In the genomic region with DNA sequence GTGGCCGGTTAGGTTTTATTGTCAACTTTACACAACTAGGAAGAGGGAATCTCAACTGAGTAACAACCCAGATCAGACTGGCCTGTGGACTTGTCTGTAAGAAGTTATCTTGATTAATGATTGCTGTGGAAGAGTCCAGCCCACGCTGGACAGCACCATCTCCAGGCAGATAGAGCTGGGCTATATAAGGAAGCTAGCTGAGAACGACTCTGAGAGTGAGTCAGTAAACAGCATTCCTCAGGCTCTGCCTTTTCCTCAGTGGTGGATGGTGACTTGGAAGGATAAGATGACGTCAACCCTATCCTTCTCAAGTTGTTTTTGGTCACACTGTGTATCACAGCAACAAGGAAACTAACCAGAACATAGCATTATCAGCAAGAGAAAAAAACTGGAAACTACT, we compare ENCODE assay signal across 34 mouse cellular contexts. TPM values are rescaled to one million over a fixed set of nuclear protein-coding genes. Genes with fewer than 3 reads are reported as not detected.
DNase-seq lines count a peak whose midpoint lies in the region; ATAC-seq and TF ChIP-seq lines count a peak whose summit lies in the region.
"Had no signal": no experiment of that assay in that cellular context is flagged by ENCODE, and none has a peak within 500 bp of the region (broad histone marks: within the 10 kb centered on the region; RNA-seq: fewer than 3 reads in every experiment).

No protein-coding gene starts in this region.

- H3K4me1 ChIP-seq in intestine, embryonic 16.5 days (ENCODE audit: control insufficient read depth, insufficient read depth, low read length) = peaks cover 10% of the 10 kb centered on the region; the same call in 1 of the 2 replicates
- H3K4me1 ChIP-seq in intestine, embryonic 15.5 days (replicated peaks) = peaks cover 12% of the 10 kb centered on the region; the same call in 1 of the 2 replicates
- peaks cover 13% of the 10 kb centered on the region for H3K4me1 ChIP-seq in stomach, embryonic 16.5 days (ENCODE audit: control insufficient read depth, insufficient read depth, low read length)
- H3K4me1 ChIP-seq: forebrain, embryonic 10.5 days; limb, embryonic 12.5 days; liver, embryonic 15.5 days had no signal

- no peak overlapping the region for H3K27ac ChIP-seq in intestine, embryonic 16.5 days (ENCODE audit: low read length)
- H3K27ac ChIP-seq in intestine, embryonic 15.5 days = no peak overlapping the region
- H3K27ac ChIP-seq in stomach, embryonic 16.5 days (ENCODE audit: low read length) = no peak overlapping the region
- H3K27ac ChIP-seq: embryonic facial prominence, embryonic 12.5 days; forebrain, embryonic 10.5 days; forebrain, embryonic 15.5 days; heart, adult 2 months; heart, embryonic 15.5 days; hindbrain, embryonic 12.5 days; hindbrain, postnatal 0 days; limb, embryonic 12.5 days; liver, embryonic 15.5 days; macrophage; midbrain, embryonic 13.5 days; neural tube, embryonic 15.5 days; stomach, embryonic 15.5 days had no signal

- TF ChIP-seq CTCF in Patski (IDR thresholded peaks at IDR 0.05) = no peak

- no peaks in the 10 kb centered on the region for H3K9me3 ChIP-seq in intestine, embryonic 16.5 days (ENCODE audit: control insufficient read depth, low read length)
- no peaks in the 10 kb centered on the region for H3K9me3 ChIP-seq in intestine, embryonic 15.5 days
- no peaks in the 10 kb centered on the region for H3K9me3 ChIP-seq in stomach, embryonic 16.5 days (replicated peaks; ENCODE audit: control insufficient read depth, low read length)
- H3K9me3 ChIP-seq: embryonic facial prominence, embryonic 12.5 days; forebrain, embryonic 10.5 days; forebrain, embryonic 15.5 days; heart, embryonic 15.5 days; hindbrain, embryonic 12.5 days; limb, embryonic 12.5 days; liver, embryonic 15.5 days; midbrain, embryonic 13.5 days; neural tube, embryonic 15.5 days; stomach, embryonic 15.5 days had no signal

- no peaks in the 10 kb centered on the region for H3K27me3 ChIP-seq in intestine, embryonic 16.5 days (replicated peaks; ENCODE audit: control insufficient read depth, insufficient read depth, low read length)
- 0 out of 2 replicates have a peak, but pooled peaks cover 4% of the 10 kb centered on the region for H3K27me3 ChIP-seq in intestine, embryonic 15.5 days (replicated peaks)
- H3K27me3 ChIP-seq in Patski = no peaks in the 10 kb centered on the region
- H3K27me3 ChIP-seq in stomach, embryonic 16.5 days (ENCODE audit: control insufficient read depth, insufficient read depth, low read length) = no peaks in the 10 kb centered on the region
- H3K27me3 ChIP-seq: embryonic facial prominence, embryonic 12.5 days; forebrain, embryonic 15.5 days; heart, embryonic 15.5 days; hindbrain, embryonic 12.5 days; limb, embryonic 12.5 days; liver, embryonic 15.5 days; midbrain, embryonic 13.5 days; stomach, embryonic 15.5 days had no signal

- H3K36me3 ChIP-seq in intestine, embryonic 16.5 days (ENCODE audit: control insufficient read depth, insufficient read depth, low read length) = no peaks in the 10 kb centered on the region
- H3K36me3 ChIP-seq in intestine, embryonic 15.5 days = no peaks in the 10 kb centered on the region
- no peaks in the 10 kb centered on the region for H3K36me3 ChIP-seq in stomach, embryonic 16.5 days (ENCODE audit: control insufficient read depth, insufficient read depth, low read length)
- H3K36me3 ChIP-seq: embryonic facial prominence, embryonic 12.5 days; forebrain, embryonic 10.5 days; forebrain, embryonic 15.5 days; heart, embryonic 15.5 days; hindbrain, embryonic 12.5 days; liver, embryonic 15.5 days; midbrain, embryonic 13.5 days; stomach, embryonic 15.5 days had no signal

- ATAC-seq in intestine, embryonic 16.5 days = peak; percentile 59; the same call in 1 of the 2 replicates
- no peak for ATAC-seq in intestine, embryonic 15.5 days
- ATAC-seq in Patski = peak; percentile 89
- ATAC-seq in stomach, embryonic 16.5 days (ENCODE audit: insufficient read depth, low FRiP score) = peak; percentile 61; the same call in 1 of the 2 replicates
- ATAC-seq: forebrain, embryonic 15.5 days; hindbrain, postnatal 0 days; midbrain, embryonic 13.5 days had no signal

- no peak overlapping the region for H3K4me2 ChIP-seq in intestine, embryonic 16.5 days (ENCODE audit: low read depth, low read length)
- H3K4me2 ChIP-seq in intestine, embryonic 15.5 days (replicated peaks) = no peak overlapping the region
- H3K4me2 ChIP-seq in stomach, embryonic 16.5 days (ENCODE audit: low read depth, low read length) = no peak overlapping the region
- H3K4me2 ChIP-seq: embryonic facial prominence, embryonic 12.5 days; forebrain, embryonic 15.5 days; heart, embryonic 15.5 days; hindbrain, embryonic 12.5 days; limb, embryonic 12.5 days; liver, embryonic 15.5 days; midbrain, embryonic 13.5 days; neural tube, embryonic 15.5 days; stomach, embryonic 15.5 days had no signal

- H3K4me3 ChIP-seq in intestine, embryonic 16.5 days (ENCODE audit: low read length) = no peak overlapping the region
- no peak overlapping the region for H3K4me3 ChIP-seq in intestine, embryonic 15.5 days (replicated peaks)
- H3K4me3 ChIP-seq in stomach, embryonic 16.5 days (replicated peaks; ENCODE audit: low read length) = no peak overlapping the region
- H3K4me3 ChIP-seq: embryonic facial prominence, embryonic 12.5 days; forebrain, embryonic 10.5 days; forebrain, embryonic 15.5 days; heart, adult 2 months; heart, embryonic 15.5 days; hindbrain, embryonic 12.5 days; limb, embryonic 12.5 days; liver, embryonic 15.5 days; midbrain, embryonic 13.5 days; neural tube, embryonic 15.5 days; stomach, embryonic 15.5 days had no signal

- 32% methylated on average over 4 of the region's 4 CpGs for WGBS in intestine, embryonic 16.5 days
- 29% methylated on average over 4 of the region's 4 CpGs for WGBS in intestine, embryonic 15.5 days
- WGBS in stomach, embryonic 16.5 days = 36% methylated on average over 4 of the region's 4 CpGs

- CTCF ChIA-PET in Patski (lab: Charles Lee) = interaction anchor here (1.1 to 2.4 kb wide), 8 partner anchors 8 to 70 kb away, joined by 3 to 8 read pairs (median 4); a partner anchor contains a TSS

- in situ Hi-C loops in Patski (cut with MboI; ENCODE audit: low pct_unique_long_range_greater_than_20kb) = no loop called here

- POLR2A ChIA-PET in Patski (lab: Charles Lee) = no interaction called here

- peak; percentile 26 for DNase-seq in kidney, postnatal 14 days
- no peak for DNase-seq in kidney, postnatal 25 days
- DNase-seq in Patski (ENCODE audit: low read depth, low spot score) = no peak
- DNase-seq in adrenal gland, postnatal 25 days = no peak
- DNase-seq: adrenal gland, postnatal 10 days; B cell, adult 2 months; cerebellum, adult 11-12 months; cerebellum, adult 9-11 months; embryo, embryonic 11 days; heart, adult 2 months; heart, postnatal 36 days; kidney, adult 11 months; layer of hippocampus, adult 9-11 months; retina, postnatal 1 day; right cerebral cortex, postnatal 14 days; thymus, adult 18-20 months; thymus, postnatal 25 days had no signal

- no peak overlapping the region for H3K9ac ChIP-seq in intestine, embryonic 16.5 days (ENCODE audit: low read depth, low read length)
- no peak overlapping the region for H3K9ac ChIP-seq in intestine, embryonic 15.5 days
- no peak overlapping the region for H3K9ac ChIP-seq in stomach, embryonic 16.5 days (ENCODE audit: low read length)
- H3K9ac ChIP-seq: embryonic facial prominence, embryonic 12.5 days; forebrain, embryonic 15.5 days; heart, embryonic 15.5 days; hindbrain, embryonic 12.5 days; limb, embryonic 12.5 days; liver, embryonic 15.5 days; midbrain, embryonic 13.5 days; neural tube, embryonic 15.5 days; stomach, embryonic 15.5 days had no signal

RNA-seq across cellular contexts. Expression of a gene that starts 29.2 kb away (rescaled TPM):
- polyA plus RNA-seq in intestine, embryonic 16.5 days (2015; fragmentation: Nextera tagmentation; extraction: Ambion mirVana) = 0.97 and 1.1 TPM in 2 replicates
- polyA plus RNA-seq in intestine, embryonic 15.5 days (2015; fragmentation: Nextera tagmentation; extraction: Ambion mirVana) = 1.0 and 2.6 TPM in 2 replicates
- polyA plus RNA-seq in Patski (2021) = 25.5 TPM
- polyA plus RNA-seq in stomach, embryonic 16.5 days (2015; fragmentation: Nextera tagmentation; extraction: Ambion mirVana) = 2.1 and 2.2 TPM in 2 replicates
- total RNA-seq in adrenal gland, postnatal 25 days (2021) = 2.1 and 2.7 TPM in 2 replicates
- total RNA-seq: liver, adult 2 months; megakaryocyte-erythroid progenitor cell, adult 5-6 weeks had no signal

RNA-seq across cellular contexts. Expression of a gene that starts 29.3 kb away (rescaled TPM):
- polyA plus RNA-seq in intestine, embryonic 16.5 days (2015; fragmentation: Nextera tagmentation; extraction: Ambion mirVana) = 0.05 TPM in 1 of 2 replicates, not detected in the other
- polyA plus RNA-seq in intestine, embryonic 15.5 days (2015; fragmentation: Nextera tagmentation; extraction: Ambion mirVana) = 0.11 and 0.23 TPM in 2 replicates
- not detected for polyA plus RNA-seq in Patski (2021)
- polyA plus RNA-seq in stomach, embryonic 16.5 days (2015; fragmentation: Nextera tagmentation; extraction: Ambion mirVana) = 0.14 TPM in 1 of 2 replicates, not detected in the other
- total RNA-seq in adrenal gland, postnatal 25 days (2021) = 7.6 and 8.3 TPM in 2 replicates
- total RNA-seq: liver, adult 2 months; megakaryocyte-erythroid progenitor cell, adult 5-6 weeks had no signal
- polyA plus RNA-seq: forebrain, embryonic 10.5 days; limb, embryonic 12.5 days; liver, embryonic 15.5 days; macrophage; stomach, embryonic 15.5 days had no signal
